Mouse (Mus musculus): ENCODE results near the gene Cldn13. TPM values are rescaled to one million over a fixed set of nuclear protein-coding genes. Genes with fewer than 3 reads are reported as not detected.
"Not testable (repeated sequence)": the region's sequence is repeated elsewhere in the genome, so short reads cannot be mapped to it uniquely, and the experiment has no call there.

The Cldn13 gene
- polyA plus RNA-seq, 1 experiment from 2014 or later, result 0.23 TPM

GRCm38 (mm10) chr5:134947420-134948084 is 32.2 kb upstream of the Cldn13 start:
- H3K4me3 ChIP-seq (ENCODE audit: low read depth, low read length), result no peak overlapping the region
- H3K27me3 ChIP-seq (replicated peaks; ENCODE audit: control insufficient read depth, insufficient read depth, low read length), result peaks cover 15% of the 10 kb centered on the region
- H3K36me3 ChIP-seq (ENCODE audit: control insufficient read depth, insufficient read depth, low read length), result no peaks in the 10 kb centered on the region
- ATAC-seq (replicated peaks; ENCODE audit: low FRiP score, low TSS enrichment, low read depth) (no peak), DNase-seq (ENCODE audit: low spot score) (no peak)
- peak overlapping the region; percentile 84 for H3K27ac ChIP-seq (ENCODE audit: low read depth)
- 35% methylated on average over 5 of the region's 5 CpGs for WGBS
- peaks cover 28% of the 10 kb centered on the region for H3K4me1 ChIP-seq (replicated peaks; ENCODE audit: control insufficient read depth, insufficient read depth, low read length)
- no peak overlapping the region for H3K9ac ChIP-seq (ENCODE audit: low read length)
- H3K9me3 ChIP-seq (ENCODE audit: control insufficient read depth, low read length), result no peaks in the 10 kb centered on the region
- H3K4me2 ChIP-seq (ENCODE audit: low read length), result 0 out of 2 replicates have a peak overlapping the region, but pooled peaks have one; percentile 2

- Histone ChIP-seq H3K4me3 (ENCODE audit: low read depth, low read length) (peak within 1 kb of the TSS; percentile 41), H3K27me3 (replicated peaks; ENCODE audit: control insufficient read depth, insufficient read depth, low read length) (peaks cover 15% of the 10 kb centered on the region), H3K4me2 (ENCODE audit: low read length) (peak within 1 kb of the TSS; percentile 37), H3K27ac (ENCODE audit: low read depth) (peak within 1 kb of the TSS; percentile 84), H3K36me3 (ENCODE audit: control insufficient read depth, insufficient read depth, low read length) (no peaks in the 10 kb centered on the region), H3K9me3 (ENCODE audit: control insufficient read depth, low read length) (no peaks in the 10 kb centered on the region), H3K4me1 (replicated peaks; ENCODE audit: control insufficient read depth, insufficient read depth, low read length) (peaks cover 27% of the 10 kb centered on the region), H3K9ac (ENCODE audit: low read length) (peak within 1 kb of the TSS; percentile 60)
- WGBS, result 10% methylated on average over 11 of the region's 11 CpGs
- peak; percentile 73 for ATAC-seq (replicated peaks; ENCODE audit: low FRiP score, low TSS enrichment, low read depth)
- peak; percentile 85 for DNase-seq (ENCODE audit: low spot score)
Observed at GRCm38 (mm10) chr5:134946857-134947255, 31.5 kb upstream of the Cldn13 start, which contains the start of gene Cldn4. Cldn4 (minus strand) TSS chr5:134946934.

- Histone ChIP-seq H3K9ac (ENCODE audit: low read length) (peak overlapping the region; percentile 60), H3K9me3 (ENCODE audit: control insufficient read depth, low read length) (no peaks in the 10 kb centered on the region), H3K4me1 (replicated peaks; ENCODE audit: control insufficient read depth, insufficient read depth, low read length) (peaks cover 21% of the 10 kb centered on the region), H3K4me3 (ENCODE audit: low read depth, low read length) (peak overlapping the region; percentile 41), H3K4me2 (ENCODE audit: low read length) (peak overlapping the region; percentile 37), H3K27ac (ENCODE audit: low read depth) (peak overlapping the region; percentile 84), H3K27me3 (replicated peaks; ENCODE audit: control insufficient read depth, insufficient read depth, low read length) (peaks cover 15% of the 10 kb centered on the region), H3K36me3 (ENCODE audit: control insufficient read depth, insufficient read depth, low read length) (no peaks in the 10 kb centered on the region)
- peak; percentile 32 for ATAC-seq (replicated peaks; ENCODE audit: low FRiP score, low TSS enrichment, low read depth)
- peak; percentile 72 for DNase-seq (ENCODE audit: low spot score)
- WGBS, result 17% methylated on average over 43 of the region's 43 CpGs
Observed at GRCm38 (mm10) chr5:134946063-134946856, 30.9 kb upstream of the Cldn13 start.

- Histone ChIP-seq H3K9ac (ENCODE audit: low read length) (peak overlapping the region; percentile 60), H3K27me3 (replicated peaks; ENCODE audit: control insufficient read depth, insufficient read depth, low read length) (peaks cover 15% of the 10 kb centered on the region), H3K36me3 (ENCODE audit: control insufficient read depth, insufficient read depth, low read length) (no peaks in the 10 kb centered on the region), H3K9me3 (ENCODE audit: control insufficient read depth, low read length) (no peaks in the 10 kb centered on the region), H3K4me1 (replicated peaks; ENCODE audit: control insufficient read depth, insufficient read depth, low read length) (peaks cover 16% of the 10 kb centered on the region), H3K4me3 (ENCODE audit: low read depth, low read length) (peak overlapping the region; percentile 41), H3K4me2 (ENCODE audit: low read length) (peak overlapping the region; percentile 37), H3K27ac (ENCODE audit: low read depth) (peak overlapping the region; percentile 84)
- DNase-seq (ENCODE audit: low spot score) (no peak), ATAC-seq (replicated peaks; ENCODE audit: low FRiP score, low TSS enrichment, low read depth) (no peak)
- WGBS, result 46% methylated on average over 19 of the region's 19 CpGs
Observed at GRCm38 (mm10) chr5:134945266-134945959, 30.1 kb upstream of the Cldn13 start.

GRCm38 (mm10) chr5:134944179-134944578 is 28.9 kb upstream of the Cldn13 start:
- peaks cover 15% of the 10 kb centered on the region for H3K27me3 ChIP-seq (replicated peaks; ENCODE audit: control insufficient read depth, insufficient read depth, low read length)
- ATAC-seq (replicated peaks; ENCODE audit: low FRiP score, low TSS enrichment, low read depth) (no peak), DNase-seq (ENCODE audit: low spot score) (no peak)
- 0 out of 2 replicates have a peak overlapping the region, but pooled peaks have one; percentile 4 for H3K27ac ChIP-seq (ENCODE audit: low read depth)
- H3K4me3 ChIP-seq (ENCODE audit: low read depth, low read length), result 0 out of 2 replicates have a peak overlapping the region, but pooled peaks have one; percentile 41
- H3K4me1 ChIP-seq (replicated peaks; ENCODE audit: control insufficient read depth, insufficient read depth, low read length), result peaks cover 16% of the 10 kb centered on the region
- H3K4me2 ChIP-seq (ENCODE audit: low read length), result peak overlapping the region; percentile 37
- no peaks in the 10 kb centered on the region for H3K9me3 ChIP-seq (ENCODE audit: control insufficient read depth, low read length)
- H3K9ac ChIP-seq (ENCODE audit: low read length), result no peak overlapping the region
- no peaks in the 10 kb centered on the region for H3K36me3 ChIP-seq (ENCODE audit: control insufficient read depth, insufficient read depth, low read length)
- 62% methylated on average over 5 of the region's 5 CpGs for WGBS

- Histone ChIP-seq H3K36me3 (ENCODE audit: control insufficient read depth, insufficient read depth, low read length) (no peaks in the 10 kb centered on the region), H3K4me1 (replicated peaks; ENCODE audit: control insufficient read depth, insufficient read depth, low read length) (peaks cover 12% of the 10 kb centered on the region), H3K4me2 (ENCODE audit: low read length) (no peak overlapping the region), H3K27me3 (replicated peaks; ENCODE audit: control insufficient read depth, insufficient read depth, low read length) (peaks cover 15% of the 10 kb centered on the region), H3K9me3 (ENCODE audit: control insufficient read depth, low read length) (no peaks in the 10 kb centered on the region), H3K9ac (ENCODE audit: low read length) (no peak overlapping the region), H3K4me3 (ENCODE audit: low read depth, low read length) (no peak overlapping the region), H3K27ac (ENCODE audit: low read depth) (no peak overlapping the region)
- ATAC-seq (replicated peaks; ENCODE audit: low FRiP score, low TSS enrichment, low read depth), result no peak
- no peak for DNase-seq (ENCODE audit: low spot score)
- WGBS, result 74% methylated on average over 2 of the region's 2 CpGs
Observed at GRCm38 (mm10) chr5:134942740-134943139, 27.4 kb upstream of the Cldn13 start.

GRCm38 (mm10) chr5:134941472-134942209 is 26.3 kb upstream of the Cldn13 start:
- no peak for ATAC-seq (replicated peaks; ENCODE audit: low FRiP score, low TSS enrichment, low read depth)
- WGBS, result 58% methylated on average over 14 of the region's 14 CpGs
- Histone ChIP-seq H3K9ac (ENCODE audit: low read length) (no peak overlapping the region), H3K36me3 (ENCODE audit: control insufficient read depth, insufficient read depth, low read length) (no peaks in the 10 kb centered on the region), H3K4me1 (replicated peaks; ENCODE audit: control insufficient read depth, insufficient read depth, low read length) (peaks cover under 1% of the 10 kb centered on the region), H3K9me3 (ENCODE audit: control insufficient read depth, low read length) (no peaks in the 10 kb centered on the region), H3K27ac (ENCODE audit: low read depth) (0 out of 2 replicates have a peak overlapping the region, but pooled peaks have one; percentile 1), H3K4me3 (ENCODE audit: low read depth, low read length) (no peak overlapping the region), H3K4me2 (ENCODE audit: low read length) (no peak overlapping the region), H3K27me3 (replicated peaks; ENCODE audit: control insufficient read depth, insufficient read depth, low read length) (peaks cover 10% of the 10 kb centered on the region)
- no peak for DNase-seq (ENCODE audit: low spot score)

- DNase-seq (ENCODE audit: low spot score); H3K36me3 ChIP-seq (ENCODE audit: control insufficient read depth, insufficient read depth, low read length); H3K9ac ChIP-seq (ENCODE audit: low read length); ATAC-seq (replicated peaks; ENCODE audit: low FRiP score, low TSS enrichment, low read depth); H3K27me3 ChIP-seq (replicated peaks; ENCODE audit: control insufficient read depth, insufficient read depth, low read length); H3K4me3 ChIP-seq (ENCODE audit: low read depth, low read length); H3K9me3 ChIP-seq (ENCODE audit: control insufficient read depth, low read length); H3K4me1 ChIP-seq (replicated peaks; ENCODE audit: control insufficient read depth, insufficient read depth, low read length); H3K27ac ChIP-seq (ENCODE audit: low read depth); H3K4me2 ChIP-seq (ENCODE audit: low read length): not testable (repeated sequence)
- WGBS, result 96% methylated on average over 2 of the region's 7 CpGs
Observed at GRCm38 (mm10) chr5:134939554-134939953, 24.2 kb upstream of the Cldn13 start.

All from intestine, embryonic 14.5 days (tissue).